Mouse (Mus musculus): ENCODE results near the gene Cmc1.
"Not testable (repeated sequence)": the region's sequence is repeated elsewhere in the genome, so short reads cannot be mapped to it uniquely, and the experiment has no call there.

The Cmc1 gene

DNA sequence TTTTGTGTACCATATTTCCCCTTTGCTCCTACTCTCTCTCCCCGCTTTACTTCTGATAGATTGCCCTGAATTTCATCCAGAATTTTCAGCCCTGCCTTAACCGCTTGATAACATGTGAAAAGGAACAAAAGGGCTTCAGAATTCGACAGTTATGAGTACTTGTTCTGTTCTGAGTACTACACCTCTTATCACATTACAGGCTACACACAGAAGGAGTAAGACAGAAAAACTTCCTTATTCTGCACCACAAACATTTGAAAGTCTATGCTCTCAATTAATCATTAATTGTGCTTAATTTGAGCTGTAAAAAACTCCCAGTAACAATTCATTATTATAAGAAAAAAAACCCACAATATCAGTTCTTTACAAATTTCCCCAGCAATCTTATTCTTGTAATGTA is 9.6 kb downstream of the Cmc1 start:
- not testable (repeated sequence) for DNase-seq (ENCODE audit: extremely low spot score, low spot score)

DNA sequence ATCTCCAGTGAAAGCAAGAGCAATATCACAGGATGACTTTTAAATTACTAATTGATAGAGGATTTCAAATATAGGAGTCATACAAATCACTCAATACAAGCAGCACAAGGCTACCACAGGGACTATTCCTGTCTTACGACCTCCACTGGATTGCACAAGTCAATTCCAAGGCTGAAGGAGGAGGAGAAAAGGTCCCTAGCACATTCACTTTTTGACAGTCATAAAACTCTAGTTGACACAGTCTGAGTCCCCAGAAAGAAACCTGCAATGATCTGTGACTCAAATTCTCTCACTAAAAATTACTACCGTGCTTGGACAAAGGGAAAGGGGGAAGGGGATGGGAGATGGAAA is 39.6 kb downstream of the Cmc1 start:
- DNase-seq (ENCODE audit: extremely low spot score, low spot score), result no peak

DNA sequence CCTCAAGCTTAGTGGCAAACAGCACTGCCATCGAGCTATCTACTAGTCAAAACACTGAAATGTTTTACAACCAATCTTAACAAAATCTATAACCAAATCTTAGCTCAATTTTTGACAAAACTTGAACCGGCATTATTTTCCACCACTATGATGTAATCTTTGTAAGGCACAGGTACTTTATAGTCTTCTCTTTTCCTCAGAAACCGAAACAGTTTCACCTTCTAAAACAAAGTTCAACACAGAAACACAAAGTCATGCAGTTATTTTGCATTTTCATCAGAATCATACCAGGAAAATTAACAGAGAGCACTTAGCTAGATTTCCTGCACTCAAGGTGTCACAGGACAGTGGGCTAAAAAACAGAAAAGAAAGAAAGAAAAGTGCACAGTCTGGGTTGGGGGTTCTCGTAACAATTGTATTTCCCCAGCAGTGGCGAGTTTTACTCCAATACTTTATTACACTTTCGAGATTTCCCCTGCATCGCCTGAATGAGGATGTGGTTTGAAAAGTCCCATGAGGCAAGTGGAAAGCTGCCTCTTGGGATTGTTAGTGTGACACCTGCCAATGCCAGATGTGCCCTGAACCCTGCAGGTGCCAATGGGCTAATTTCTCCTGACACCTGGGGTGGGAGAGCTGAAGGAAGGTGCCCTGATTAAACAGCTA is 40.1 kb downstream of the Cmc1 start:
- no peak for DNase-seq (ENCODE audit: extremely low spot score, low spot score)

DNA sequence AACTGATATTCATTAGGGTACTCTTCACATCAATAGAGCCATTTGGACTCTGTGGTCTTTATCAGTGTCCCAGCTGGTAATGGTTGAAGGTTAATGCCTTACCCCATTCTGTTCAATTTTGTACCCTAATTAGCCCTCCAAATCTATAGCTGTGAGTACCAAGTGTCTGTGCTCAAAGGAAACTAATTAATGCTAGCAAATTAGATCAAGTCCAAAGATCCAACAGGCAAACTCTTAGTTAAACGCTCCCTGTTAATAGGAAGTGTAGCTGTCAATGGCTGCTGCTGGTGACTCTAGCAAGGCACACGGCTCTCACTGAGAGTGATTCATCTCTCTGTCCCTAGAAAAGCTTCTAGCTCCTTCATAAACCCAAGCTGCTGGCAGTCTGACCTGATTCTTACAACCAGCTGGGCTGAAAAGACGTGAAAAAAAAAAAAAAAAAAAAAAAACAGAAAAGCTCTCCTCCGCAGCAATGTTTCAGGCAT is 41.4 kb downstream of the Cmc1 start:
- DNase-seq (ENCODE audit: extremely low spot score, low spot score), result no peak

DNA sequence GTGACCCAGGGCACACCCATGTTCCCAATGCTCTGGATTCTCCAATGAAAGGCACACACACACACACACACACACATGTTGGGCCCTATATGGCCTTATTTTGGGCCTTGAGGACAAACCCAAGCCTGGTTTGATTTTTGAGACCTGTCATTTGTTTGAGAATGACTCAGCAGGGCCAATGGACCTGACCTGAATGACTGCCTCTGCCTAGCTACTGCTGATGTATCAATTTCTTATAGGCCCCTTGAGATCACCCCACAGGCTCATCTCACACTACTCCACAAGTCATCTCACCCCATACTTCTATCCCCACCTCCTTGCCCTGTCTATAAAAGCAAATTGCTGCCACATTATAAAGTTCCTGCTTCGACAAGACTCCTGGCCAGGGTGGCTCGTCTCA is 48.2 kb downstream of the Cmc1 start:
- no peak for DNase-seq (ENCODE audit: extremely low spot score, low spot score)

DNA sequence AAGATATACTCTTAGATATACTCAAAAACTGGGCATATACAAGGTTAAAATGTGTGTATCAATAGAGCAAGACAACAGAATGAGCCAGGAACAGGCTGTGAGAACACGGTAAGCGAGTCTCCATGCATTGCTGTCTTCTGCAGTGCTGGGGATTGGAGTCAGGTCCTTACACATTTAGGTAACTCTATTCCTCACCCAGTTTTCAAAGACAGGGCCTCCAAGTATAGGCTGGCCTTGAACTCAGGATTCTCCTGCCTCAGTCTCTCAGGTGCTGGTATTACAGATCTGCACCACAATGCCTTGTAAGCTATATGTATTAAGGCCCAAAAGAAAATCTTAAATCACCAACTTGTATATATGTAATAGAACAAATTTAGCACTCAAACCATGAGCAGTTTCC is 49.5 kb downstream of the Cmc1 start:
- no peak for DNase-seq (ENCODE audit: extremely low spot score, low spot score)

DNA sequence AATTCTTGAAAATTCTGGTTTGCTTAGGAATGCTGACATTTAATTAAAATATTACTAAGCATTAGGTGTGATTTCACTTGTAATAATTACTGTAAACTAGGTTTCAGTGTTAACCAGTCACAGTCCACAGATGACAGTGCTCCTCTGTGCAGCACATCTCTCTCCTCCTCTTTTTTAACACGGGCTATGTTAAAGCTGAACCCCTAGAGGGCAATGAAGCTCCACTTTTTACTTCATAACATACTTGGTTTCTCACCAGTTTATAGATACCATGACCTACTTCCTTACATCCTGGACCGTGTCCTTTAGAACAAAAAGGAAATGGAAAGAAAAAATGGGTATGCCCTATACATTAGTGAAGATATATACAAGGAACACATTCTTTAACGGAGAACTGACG is 50.6 kb downstream of the Cmc1 start:
- no peak for DNase-seq (ENCODE audit: extremely low spot score, low spot score)

DNA sequence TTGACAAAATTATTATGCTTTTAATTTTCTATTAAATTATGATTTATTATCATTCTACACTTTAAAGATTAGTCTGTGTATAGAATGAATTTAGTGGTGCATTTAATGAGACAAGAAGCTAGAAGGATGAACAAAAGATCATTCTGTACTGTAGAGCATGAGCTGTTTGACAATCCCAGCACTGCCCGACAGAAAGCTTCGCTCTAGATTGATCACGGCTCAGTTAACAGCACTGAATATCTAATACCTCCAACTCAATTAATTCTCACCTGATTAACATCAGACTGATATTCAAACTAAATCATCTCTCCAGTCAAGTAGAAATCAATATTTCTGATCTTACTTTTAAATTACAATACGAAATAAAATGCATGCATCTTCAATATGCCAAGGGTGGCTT is 66.1 kb downstream of the Cmc1 start:
- no peak for DNase-seq (ENCODE audit: extremely low spot score, low spot score)

DNA sequence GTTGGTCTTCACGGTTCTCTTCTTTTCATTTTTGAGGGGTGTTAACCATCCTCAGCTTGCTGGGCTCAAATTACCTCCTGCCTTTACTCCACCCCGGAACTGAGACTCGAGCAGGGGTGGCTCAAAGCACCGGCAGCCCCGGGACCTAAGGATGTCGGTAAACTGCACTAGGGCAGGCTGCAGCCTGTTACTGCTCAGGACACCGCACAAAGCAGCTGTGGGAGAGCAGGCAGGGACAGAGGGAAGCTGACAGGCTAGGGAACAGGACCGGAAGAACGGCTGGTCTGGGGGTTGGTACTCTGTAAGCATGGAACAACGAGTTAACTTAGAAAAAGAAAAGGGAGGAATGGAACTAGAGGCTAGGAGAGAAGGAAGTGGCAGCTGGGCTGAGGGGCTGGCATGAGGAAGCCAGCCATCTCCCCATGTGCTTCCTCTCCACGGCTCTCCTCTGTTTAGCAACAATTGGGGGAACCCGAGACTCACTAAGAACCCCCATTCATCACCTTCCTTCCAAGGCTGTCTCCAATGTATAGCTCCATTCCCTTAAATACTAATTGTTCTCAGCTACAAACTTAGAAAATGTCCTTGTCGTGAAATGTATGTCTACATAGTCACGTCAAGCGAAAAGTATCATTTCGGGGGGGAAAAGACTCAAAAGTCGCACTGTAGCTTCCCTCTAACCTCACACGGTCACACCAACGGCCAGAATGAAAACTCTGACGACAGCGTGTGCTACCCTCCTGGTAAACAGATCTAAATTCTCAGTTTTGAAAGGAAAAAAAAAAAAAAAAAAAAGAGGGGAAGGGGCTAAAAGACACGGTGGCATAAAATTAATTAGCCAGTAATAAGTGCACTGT is 67.2 kb downstream of the Cmc1 start:
- peak; percentile 19 for DNase-seq (ENCODE audit: extremely low spot score, low spot score)

DNA sequence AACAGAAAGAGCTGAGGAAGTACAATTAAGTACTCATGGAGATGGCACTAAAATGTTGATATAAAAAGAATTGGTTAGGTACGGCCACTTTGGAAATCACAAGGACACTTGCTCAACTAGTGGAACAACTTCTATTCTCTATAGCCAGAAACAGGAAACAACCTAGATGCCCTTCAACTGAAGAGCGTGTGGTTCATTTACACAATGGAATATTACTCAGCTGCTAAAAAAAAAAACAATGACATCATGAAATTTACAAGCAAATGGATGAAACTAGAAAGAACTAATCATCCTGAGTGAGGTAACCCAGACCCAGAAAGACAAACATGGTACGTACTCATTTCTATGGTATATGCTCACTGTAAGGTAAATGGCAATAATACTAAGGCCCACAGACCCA is 76.6 kb downstream of the Cmc1 start:
- DNase-seq (ENCODE audit: extremely low spot score, low spot score), result no peak

DNA sequence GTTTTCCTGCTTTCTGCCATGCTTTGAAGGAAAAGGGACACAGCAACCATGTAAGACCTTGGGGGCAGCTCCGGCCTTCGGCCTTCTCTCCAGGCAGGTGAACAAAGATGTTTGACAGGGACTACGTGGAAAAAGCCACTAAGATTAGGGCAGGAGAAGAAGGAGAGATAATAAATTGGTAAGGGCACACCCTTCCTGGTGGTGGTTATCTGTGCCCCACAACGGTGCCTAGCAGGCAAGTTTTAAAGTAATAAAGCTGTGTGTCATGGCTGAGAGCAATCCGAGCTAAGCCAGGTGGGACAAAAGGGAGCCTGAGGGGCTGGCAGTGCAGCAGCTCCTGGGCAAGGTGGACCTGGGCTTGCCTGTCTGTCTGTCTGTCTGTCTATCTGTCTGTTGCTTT is 77.9 kb downstream of the Cmc1 start:
- no peak for DNase-seq (ENCODE audit: extremely low spot score, low spot score)

DNA sequence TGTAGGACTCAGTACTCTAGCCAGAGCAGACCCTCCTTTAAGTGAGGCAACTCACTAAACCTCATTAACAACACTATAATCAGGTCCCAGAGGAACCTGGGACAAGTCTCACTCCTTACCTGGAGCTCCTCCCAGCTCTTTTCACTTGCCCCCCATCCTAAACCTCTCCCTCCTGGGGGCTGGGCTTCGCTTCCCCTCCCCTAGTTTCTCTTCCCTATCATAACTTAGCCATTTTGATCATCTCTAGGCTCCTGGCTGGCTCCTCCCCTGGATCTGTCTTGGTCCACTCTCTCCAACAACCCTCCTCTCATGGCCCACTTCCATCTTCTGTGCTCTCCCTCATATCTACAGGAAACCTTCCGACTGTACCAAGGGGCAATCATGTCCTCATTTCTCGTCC is 78.6 kb downstream of the Cmc1 start:
- no peak for DNase-seq (ENCODE audit: extremely low spot score, low spot score)

DNA sequence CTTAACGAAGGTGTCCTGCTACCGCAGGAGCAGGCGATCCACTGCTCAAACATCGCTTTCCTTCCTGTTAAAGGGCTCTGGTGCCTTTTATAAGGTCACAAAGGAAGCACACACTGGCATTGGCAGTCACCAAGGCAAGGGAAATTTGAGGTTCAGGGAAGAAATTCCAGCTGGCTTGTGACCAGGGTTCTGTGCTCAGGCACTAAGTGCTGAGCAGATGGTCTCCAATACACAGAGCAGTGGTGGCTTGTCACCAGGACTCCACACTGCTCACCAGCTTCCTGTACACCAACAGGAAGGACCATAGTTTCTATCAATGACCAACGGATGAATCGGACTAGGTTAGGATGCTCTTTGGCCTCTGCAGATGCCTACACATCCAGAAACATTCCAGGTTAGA is 79.5 kb downstream of the Cmc1 start:
- DNase-seq (ENCODE audit: extremely low spot score, low spot score), result no peak

DNA sequence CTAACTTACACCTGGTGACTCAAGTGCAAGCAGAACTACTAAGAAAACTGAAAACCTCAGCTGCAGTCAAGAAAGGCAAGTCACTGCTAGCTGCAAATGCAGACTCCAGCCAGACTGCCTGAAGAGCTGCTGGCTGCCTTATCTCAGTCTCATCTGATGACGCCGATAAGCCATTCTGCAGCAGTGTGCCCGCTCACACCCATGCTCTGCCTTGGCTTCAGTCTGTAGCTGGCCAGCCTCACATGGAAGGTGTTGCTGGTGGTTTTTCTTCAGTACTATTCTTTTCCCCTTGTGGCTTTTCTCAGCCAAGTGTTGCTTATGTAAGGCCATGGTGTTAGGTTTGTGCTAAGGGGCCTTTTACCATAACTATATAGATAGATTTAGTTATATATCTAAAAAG is 90.9 kb downstream of the Cmc1 start:
- DNase-seq (ENCODE audit: extremely low spot score, low spot score), result no peak

DNA sequence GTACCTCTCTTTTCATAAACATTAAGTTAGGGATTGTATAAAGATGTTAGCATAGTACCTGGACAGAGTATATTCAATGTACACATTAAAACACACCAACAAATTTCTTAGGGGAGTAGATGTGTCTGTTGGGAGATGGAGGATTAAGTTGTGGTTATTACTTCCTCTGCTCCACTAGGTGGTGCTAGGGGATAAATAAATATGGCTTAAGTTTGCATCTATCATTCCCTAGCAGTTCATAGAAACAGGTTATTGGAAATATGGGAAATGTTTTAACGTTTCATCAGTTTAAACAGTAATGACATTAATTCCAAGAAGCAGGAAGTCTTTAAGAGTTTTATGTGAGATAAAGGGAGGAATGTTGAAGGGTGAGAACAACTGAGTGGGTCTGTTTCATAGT is 96.7 kb downstream of the Cmc1 start:
- no peak for DNase-seq (ENCODE audit: extremely low spot score, low spot score)

DNA sequence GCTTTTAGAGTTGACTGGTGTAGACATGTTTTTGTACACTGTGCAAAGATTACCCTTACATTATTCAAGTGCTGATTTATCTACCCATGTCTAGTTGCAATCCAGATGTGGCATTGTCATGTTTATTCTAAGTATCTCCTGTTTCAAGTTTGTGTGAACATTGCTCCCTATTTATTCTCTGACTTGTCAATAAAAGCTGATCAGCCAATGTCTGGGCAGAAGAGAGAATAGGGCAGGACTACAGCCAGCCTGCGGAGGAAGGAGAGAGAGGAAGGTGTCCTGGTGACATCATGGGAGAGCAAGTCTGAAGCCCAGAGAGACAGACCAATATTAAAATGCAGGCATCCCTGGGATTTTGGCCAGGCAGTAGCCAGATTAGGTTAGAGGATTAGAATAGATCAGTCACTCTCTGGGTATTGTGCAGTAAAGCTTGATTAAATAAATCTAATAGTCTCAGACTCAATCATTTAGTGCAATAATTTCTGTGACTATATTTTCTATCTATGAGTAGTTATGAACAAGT is 104.9 kb downstream of the Cmc1 start:
- DNase-seq (ENCODE audit: extremely low spot score, low spot score), result no peak

DNA sequence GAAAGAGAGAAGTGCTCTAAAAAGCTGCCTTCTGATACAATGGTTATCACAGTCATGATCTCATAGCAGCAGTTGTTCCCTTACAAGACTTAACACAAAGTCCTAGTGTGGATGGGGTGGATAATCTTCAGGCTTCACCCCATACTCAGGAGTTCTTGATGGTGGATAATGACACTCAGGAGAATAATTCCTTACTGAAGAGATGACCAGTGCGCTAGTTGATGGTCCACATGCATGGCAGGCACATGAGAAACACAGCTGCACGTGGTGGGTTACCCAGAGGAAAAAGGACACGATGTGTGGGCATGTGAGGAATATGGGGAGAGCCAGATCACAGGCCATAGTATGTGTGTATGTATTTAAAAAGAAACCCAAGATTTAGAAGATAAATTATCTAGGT is 106.4 kb downstream of the Cmc1 start:
- no peak for DNase-seq (ENCODE audit: extremely low spot score, low spot score)

DNA sequence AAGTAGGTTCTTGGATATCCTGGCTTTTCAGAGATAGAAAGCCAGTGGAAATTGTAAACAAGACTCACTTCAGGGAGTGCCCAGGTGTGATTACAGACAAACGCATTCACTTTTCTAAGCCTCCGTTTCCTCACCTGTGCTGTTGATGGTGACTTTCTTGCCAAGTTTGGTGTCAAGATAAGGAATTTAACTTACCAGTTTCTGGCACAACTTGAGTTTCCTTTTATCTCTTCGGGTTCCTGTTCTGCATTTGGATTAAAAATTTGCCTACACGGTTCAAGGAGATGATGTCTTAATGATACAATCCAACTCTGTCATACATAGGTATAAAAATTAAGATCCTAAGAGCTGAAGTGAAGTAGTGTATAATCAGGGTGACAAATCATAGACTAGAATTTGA is 107.2 kb downstream of the Cmc1 start:
- DNase-seq (ENCODE audit: extremely low spot score, low spot score), result no peak

DNA sequence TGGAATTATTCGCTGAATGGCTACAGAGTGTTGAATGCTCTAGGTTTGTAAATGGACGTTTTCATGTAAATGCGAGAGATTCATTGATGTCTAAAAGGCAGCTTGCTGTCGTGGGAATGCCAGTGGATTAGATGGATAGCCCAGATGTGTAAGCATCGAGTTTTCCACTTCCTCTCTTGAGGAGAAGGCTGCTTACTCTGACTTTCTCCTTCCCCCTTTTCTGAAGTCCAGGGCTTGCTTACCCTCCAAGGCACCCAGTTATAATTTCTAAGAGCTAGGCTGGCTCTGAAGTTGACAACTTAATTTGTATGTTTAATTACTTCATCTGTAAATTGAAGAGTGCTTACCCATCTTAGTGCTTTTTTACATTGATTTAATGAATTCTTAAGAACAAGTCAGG is 108.3 kb downstream of the Cmc1 start:
- DNase-seq (ENCODE audit: extremely low spot score, low spot score), result no peak

DNA sequence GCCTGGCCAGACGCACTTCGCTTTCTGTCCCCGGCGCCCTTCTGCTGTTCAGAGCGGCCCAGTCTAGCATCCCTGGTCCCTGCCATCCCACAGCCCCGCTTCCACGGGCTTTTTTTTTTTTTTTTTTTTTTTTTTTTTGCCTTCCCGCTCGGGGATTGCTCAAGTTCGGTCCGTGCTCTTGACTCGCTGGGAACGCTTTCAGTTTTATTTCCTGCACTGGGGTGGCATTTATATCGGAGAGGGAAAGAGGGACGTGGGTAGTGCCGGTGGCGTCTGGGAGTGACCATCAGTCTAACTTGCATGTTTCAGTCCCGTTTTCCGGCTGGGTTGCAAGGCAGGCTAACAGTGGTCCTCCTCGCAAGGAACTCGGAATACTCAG is 109.0 kb downstream of the Cmc1 start:
- no peak for DNase-seq (ENCODE audit: extremely low spot score, low spot score)

DNA sequence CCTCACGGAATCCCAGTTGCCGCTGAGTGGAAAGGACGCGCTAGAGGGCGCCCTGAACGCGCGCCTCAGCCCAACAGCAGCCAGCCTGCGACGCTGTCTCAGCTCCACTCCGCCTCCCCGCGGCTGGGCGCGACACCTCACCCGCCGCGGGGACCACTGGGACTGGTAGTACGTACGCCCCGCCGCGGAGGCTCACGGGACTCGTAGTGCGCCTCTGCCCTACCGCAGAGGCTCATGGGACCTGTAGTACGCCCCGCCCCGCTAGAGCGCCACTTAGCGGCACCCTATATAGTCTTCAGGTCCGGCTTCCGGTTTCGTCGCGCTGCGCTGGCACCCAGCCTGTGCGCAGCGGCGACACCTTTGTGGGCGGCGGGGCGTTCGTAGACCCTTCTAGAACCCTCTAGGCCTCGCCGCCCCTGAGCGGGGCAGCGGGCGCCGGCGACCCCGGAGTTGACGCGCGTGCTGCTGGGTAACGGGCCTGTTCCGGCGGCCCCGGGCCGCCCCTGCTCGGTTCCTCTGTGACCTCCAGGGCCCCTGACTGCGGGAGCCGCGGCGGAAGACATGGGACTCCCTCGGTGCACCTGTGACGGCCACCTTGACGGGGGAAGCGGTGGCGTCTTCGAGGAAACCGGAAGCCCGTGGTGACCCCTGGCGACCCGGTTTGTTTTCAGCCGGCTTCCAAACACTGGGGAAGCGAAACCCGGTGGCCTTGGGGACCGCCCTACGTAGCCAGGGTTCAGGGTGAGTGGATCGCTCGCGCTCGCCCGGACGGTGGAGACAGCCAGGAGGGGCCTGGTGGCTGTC is 109.6 kb downstream of the Cmc1 start, which contains the start of gene Azi2:
Gene Azi2 (plus strand): TSS at position 282 of the 804 bp plus-strand sequence.
- peak; percentile 96 for DNase-seq (ENCODE audit: extremely low spot score, low spot score)

DNA sequence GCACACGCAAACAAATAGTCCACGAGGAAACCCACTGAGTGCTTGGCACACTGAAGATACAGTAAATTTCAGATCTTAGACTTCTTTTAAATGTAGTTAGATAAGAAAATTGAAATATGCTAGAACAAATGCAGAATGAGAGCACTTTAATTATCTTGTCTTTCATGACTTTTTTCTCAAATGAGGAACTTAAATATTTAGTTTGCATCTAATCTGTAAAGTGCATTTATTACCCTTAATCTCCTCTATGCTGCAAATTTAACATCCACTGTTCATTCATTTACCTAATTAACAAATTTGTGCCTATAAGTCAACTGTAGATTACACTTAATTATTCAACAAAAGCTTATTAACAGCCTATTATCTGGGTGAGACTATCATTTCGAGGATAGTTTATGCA is 115.0 kb downstream of the Cmc1 start:
- DNase-seq (ENCODE audit: extremely low spot score, low spot score), result no peak
